Mouse (Mus musculus) bone marrow macrophage, adult 2 months (primary cell): Measurements from ENCODE around the gene Zfp663. TPM values are rescaled to one million over a fixed set of nuclear protein-coding genes. Genes with fewer than 3 reads are reported as not detected.
A peak's percentile ranks its signal among the peaks of the same experiment; 100 is the strongest.

Experiments used
- H3K27ac ChIP-seq: 2 replicates; pipeline ENCODE4 v1.5.1; 2012; ENCODE audit warnings: low read depth, low read length; ENCODE audit not compliant: insufficient read depth
- H3K4me1 ChIP-seq: 2 replicates; pipeline ENCODE4 v1.6.1; 2012; ENCODE audit warnings: low read length; ENCODE audit not compliant: control insufficient read depth, insufficient read depth
- H3K4me3 ChIP-seq: 2 replicates; pipeline ENCODE4 v1.5.1; 2012; ENCODE audit warnings: mild to moderate bottlenecking, low read length, moderate library complexity; ENCODE audit not compliant: insufficient read depth
- CTCF ChIP-seq: IDR thresholded peaks from 2 replicates; pipeline ENCODE4 v1.5.1; 2012; ENCODE audit warnings: low read depth, mild to moderate bottlenecking, low read length, moderate library complexity
- POLR2A ChIP-seq: IDR thresholded peaks from 2 replicates; pipeline ENCODE4 v1.6.1; 2012; ENCODE audit warnings: mild to moderate bottlenecking, low read depth, low read length, borderline replicate concordance
- polyA plus RNA-seq: library from polyadenylated mRNA; stranded (reverse); fragments of >200 nt; gene quantifications from 2 replicates; pipeline ENCODE4 v1.2.4, GENCODE M21; 2012; ENCODE audit not compliant: missing spikeins, insufficient read depth, insufficient read length

Gene Zfp663
- polyA plus RNA-seq, 1 experiment, result not detected

DNA sequence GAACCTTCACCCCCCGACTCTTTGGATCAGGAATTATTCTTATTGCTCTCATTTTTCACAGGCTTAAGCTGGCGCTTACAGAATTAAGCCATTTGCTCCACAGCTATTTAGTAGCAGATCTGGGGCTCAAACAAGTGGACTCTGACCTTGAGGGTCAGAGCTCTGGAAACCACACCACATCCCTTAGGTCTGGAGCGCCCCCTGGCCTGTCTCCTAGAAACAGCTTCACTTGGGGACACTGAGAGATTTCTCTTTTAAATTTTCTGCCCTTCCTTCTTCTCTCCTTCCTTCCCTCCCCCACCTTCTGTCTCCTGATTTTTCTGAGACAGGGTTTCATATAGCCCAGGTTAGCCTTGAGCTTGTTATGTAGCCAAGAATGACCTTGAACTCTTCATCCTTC, 31.3 kb downstream of the Zfp663 start:
- Histone ChIP-seq H3K4me1 (peaks cover 18% of the 10 kb centered on the region), H3K4me3 (no peak overlapping the region), H3K27ac (no peak overlapping the region)
- TF ChIP-seq CTCF (peak; percentile 84), POLR2A (no peak)

- peak overlapping the region; percentile 42 for H3K4me3 ChIP-seq
- no peak for TF ChIP-seq CTCF
- H3K27ac ChIP-seq, result 0 out of 2 replicates have a peak overlapping the region, but pooled peaks have one; percentile 33
- peaks cover 40% of the 10 kb centered on the region for H3K4me1 ChIP-seq
These were observed 35.8 kb downstream of the Zfp663 start for GRCm38 (mm10) chr2:165332610-165333210.

DNA sequence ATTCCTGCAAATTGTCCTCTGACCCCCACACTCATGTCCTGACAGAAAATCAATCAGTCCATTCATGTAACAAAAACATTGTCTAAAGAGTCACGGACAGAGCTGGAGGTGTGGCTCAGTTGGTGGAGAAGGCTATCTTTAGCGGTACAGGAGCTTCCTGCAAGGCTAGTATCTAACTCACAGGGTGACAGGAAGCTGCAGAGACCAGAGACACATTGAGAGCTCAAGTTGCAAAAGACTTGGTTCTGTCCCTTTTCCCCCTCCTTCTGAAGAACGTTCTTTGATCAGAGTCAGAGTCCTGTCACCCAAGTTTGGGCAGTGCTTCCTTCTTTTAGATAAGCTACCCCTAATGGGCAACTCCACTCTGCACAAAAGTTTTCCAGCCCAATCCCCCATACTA, 38.8 kb downstream of the Zfp663 start:
- H3K27ac ChIP-seq, result no peak overlapping the region
- H3K4me3 ChIP-seq, result no peak overlapping the region
- no peak for TF ChIP-seq CTCF
- TF ChIP-seq POLR2A, result no peak
- peaks cover 44% of the 10 kb centered on the region for H3K4me1 ChIP-seq

- TF ChIP-seq POLR2A (no peak), CTCF (no peak)
- Histone ChIP-seq H3K27ac (no peak overlapping the region), H3K4me1 (peaks cover 47% of the 10 kb centered on the region), H3K4me3 (no peak overlapping the region)
These were observed 39.8 kb downstream of the Zfp663 start for GRCm38 (mm10) chr2:165328746-165329145.

DNA sequence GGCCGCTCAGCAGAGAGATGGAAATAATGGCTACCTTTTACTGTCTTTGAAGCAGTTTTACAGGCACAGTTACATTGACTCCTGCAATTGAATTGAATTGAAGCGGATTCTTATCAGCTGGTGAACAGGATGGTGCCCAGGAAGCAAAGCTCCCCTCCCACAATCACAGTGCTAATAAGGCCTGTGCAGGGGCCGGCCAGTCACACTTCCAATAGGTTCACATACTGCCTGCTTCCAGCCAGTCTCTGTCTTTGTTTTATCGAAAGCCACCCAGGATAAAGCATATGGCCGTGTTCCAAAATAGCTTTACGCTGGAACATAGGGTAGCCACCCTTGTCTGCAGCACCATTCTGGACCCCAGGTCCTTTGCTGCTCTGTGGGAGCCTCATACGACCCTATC, 41.1 kb downstream of the Zfp663 start:
- no peak overlapping the region for H3K4me3 ChIP-seq

DNA sequence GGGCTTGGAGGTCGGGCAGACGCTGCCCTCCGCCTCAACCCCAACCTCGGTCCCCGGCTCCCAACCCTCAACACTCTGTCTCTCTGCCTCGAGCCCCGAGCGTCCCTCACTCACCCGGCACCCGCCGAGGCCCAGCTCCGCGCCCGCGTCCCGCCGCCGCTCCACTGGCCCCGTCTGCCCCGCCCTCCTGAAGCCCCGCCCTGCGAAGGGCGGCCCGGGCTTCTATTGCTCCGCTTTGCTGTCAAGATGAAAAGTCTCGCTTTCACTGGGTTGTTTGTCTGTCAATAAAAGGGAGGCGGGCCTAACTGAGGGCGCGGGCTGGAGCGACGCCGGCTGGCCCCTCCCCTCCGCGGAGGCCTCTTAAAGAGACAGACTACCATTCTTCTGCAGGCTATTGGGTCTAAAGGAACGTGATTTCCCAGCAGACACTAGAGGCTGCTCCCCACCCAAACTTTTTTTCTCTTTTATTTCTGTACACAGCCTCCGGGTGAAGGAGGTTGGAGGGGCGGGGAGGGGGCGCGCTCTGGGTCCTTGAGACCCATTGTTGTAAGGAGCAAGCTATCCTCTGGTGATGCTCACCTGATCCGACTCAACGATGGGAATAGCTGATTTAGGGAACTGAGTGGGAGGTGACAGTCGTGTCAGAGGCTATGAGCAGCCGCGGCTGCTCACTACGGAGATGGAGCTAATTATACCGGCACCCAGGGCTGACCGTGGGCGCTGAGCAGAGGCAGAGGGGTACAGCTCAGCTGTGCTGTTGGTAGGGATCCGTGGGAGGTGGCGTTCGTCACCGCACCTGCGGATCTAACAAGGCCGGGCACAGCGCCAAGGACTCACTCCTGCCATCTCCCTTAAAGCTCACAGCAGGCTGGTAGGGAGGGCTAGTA, 42.0 kb downstream of the Zfp663 start, which contains the start of gene Elmo2:
Elmo2 (minus strand) TSS at position 176 of the 887 bp plus-strand sequence.
- peak within 1 kb of the TSS; percentile 92 for H3K4me3 ChIP-seq
- peak within 1 kb of the TSS; percentile 11; the same call in 1 of the 2 replicates for H3K27ac ChIP-seq
- TF ChIP-seq POLR2A (no peak), CTCF (no peak)
- H3K4me1 ChIP-seq, result peaks cover 56% of the 10 kb centered on the region

More for the DNA sequence above, 41.1 kb downstream of the Zfp663 start:
- TF ChIP-seq POLR2A (no peak), CTCF (no peak)
- no peak overlapping the region for H3K27ac ChIP-seq
- H3K4me1 ChIP-seq, result peaks cover 52% of the 10 kb centered on the region

DNA sequence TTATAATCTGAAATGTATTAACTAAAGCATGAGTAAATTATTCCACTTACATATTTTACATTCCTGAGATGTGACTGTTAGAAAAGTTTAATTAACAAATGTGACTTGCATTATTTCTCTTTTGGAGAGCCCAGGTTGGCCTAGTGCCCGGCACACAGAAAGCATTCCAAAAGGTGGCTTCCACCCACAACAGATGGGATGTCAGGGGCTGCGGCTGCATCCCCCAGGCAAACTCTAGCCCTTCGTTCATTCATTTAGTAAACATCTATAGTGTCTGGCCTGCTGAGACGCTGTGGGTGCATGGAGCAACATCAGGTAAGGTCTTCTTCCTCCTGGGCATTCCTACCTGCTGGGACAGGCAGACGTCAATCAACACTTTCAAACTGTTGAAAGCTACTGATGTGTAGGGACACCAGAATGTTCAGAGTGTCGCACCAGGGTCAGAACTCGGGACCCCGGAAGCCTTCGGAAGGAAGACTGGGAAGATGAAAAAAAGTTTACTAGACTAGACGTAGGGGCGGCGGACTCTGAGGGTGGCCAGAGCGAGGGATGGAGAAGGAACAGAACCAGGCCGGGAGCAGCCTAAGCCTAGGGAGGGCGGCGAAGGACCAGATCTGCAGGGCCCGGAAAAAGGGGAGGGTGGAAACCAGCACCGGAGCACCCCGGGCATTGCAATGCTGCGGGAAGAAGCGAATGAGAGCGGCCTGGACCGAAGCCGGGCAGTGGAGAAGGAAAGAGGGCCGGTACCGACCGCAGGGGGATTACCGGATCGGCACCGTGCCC, 42.8 kb downstream of the Zfp663 start:
- Histone ChIP-seq H3K27ac (peak overlapping the region; percentile 11; the same call in 1 of the 2 replicates), H3K4me3 (peak overlapping the region; percentile 92), H3K4me1 (peaks cover 58% of the 10 kb centered on the region)
- TF ChIP-seq CTCF (no peak), POLR2A (no peak)

GRCm38 (mm10) chr2:165323928-165324327, 44.6 kb downstream of the Zfp663 start:
- Histone ChIP-seq H3K4me1 (peaks cover 55% of the 10 kb centered on the region), H3K27ac (no peak overlapping the region), H3K4me3 (no peak overlapping the region)
- TF ChIP-seq POLR2A (no peak), CTCF (no peak)

- Histone ChIP-seq H3K4me3 (no peak overlapping the region), H3K4me1 (peaks cover 56% of the 10 kb centered on the region), H3K27ac (no peak overlapping the region)
- no peak for TF ChIP-seq POLR2A
- TF ChIP-seq CTCF, result no peak
These were observed 45.0 kb downstream of the Zfp663 start for GRCm38 (mm10) chr2:165323484-165323883.
